Mouse (Mus musculus): Measurements from ENCODE around the gene Smarcb1. TPM values are rescaled to one million over a fixed set of nuclear protein-coding genes. Genes with fewer than 3 reads are reported as not detected.

The Smarcb1 gene
- polyA plus RNA-seq (2015; fragmentation: Illumina TruSeq; extraction: RNeasy Lipid Tissue Mini Kit (QIAGEN cat#74804); ENCODE audit: low read depth, low replicate concordance): 82.4 TPM

GRCm38 (mm10) chr10:75921026-75921725 is at the start of gene Smarcb1:
Gene Smarcb1 (minus strand): TSS chr10:75921617.

GRCm38 (mm10) chr10:75954381-75954811 is 33.0 kb upstream of the Smarcb1 start, which contains the start of gene Gm5134:
Gene Gm5134 (plus strand): TSS chr10:75954514.

GRCm38 (mm10) chr10:75942736-75943477 is 21.5 kb upstream of the Smarcb1 start, which contains the start of gene Vpreb3:
Gene Vpreb3 (plus strand): TSS chr10:75943057.

GRCm38 (mm10) chr10:75940520-75940919 is 19.1 kb upstream of the Smarcb1 start, which contains the start of gene Gm867:
Gene Gm867 (minus strand): TSS chr10:75940672.

GRCm38 (mm10) chr10:75935680-75936541 is 14.5 kb upstream of the Smarcb1 start, which contains the start of gene Mmp11:
Gene Mmp11 (minus strand): TSS chr10:75936496.

GRCm38 (mm10) chr10:75932891-75933290 is 11.5 kb upstream of the Smarcb1 start, which contains the start of gene Chchd10:
Gene Chchd10 (plus strand): TSS chr10:75933130.

GRCm38 (mm10) chr10:75893089-75893750 is 28.2 kb downstream of the Smarcb1 start, which contains the start of gene Derl3:
Gene Derl3 (plus strand): TSS chr10:75893413.

GRCm38 (mm10) chr10:75859786-75860470 is 61.5 kb downstream of the Smarcb1 start, which contains the start of gene Mif:
Gene Mif (minus strand): TSS chr10:75860240.

Other genes starting within 250 kb of the Smarcb1 start
- 29.4 TPM for gene Cabin1, start 157.3 kb downstream of the Smarcb1 start, polyA plus RNA-seq (2015; fragmentation: Illumina TruSeq; extraction: RNeasy Lipid Tissue Mini Kit (QIAGEN cat#74804); ENCODE audit: low read depth, low replicate concordance)
- 156 TPM for gene Ddt, start 148.2 kb downstream of the Smarcb1 start, polyA plus RNA-seq (2015; fragmentation: Illumina TruSeq; extraction: RNeasy Lipid Tissue Mini Kit (QIAGEN cat#74804); ENCODE audit: low read depth, low replicate concordance)
- not detected for gene Gm20441, start 140.7 kb downstream of the Smarcb1 start, polyA plus RNA-seq (2015; fragmentation: Illumina TruSeq; extraction: RNeasy Lipid Tissue Mini Kit (QIAGEN cat#74804); ENCODE audit: low read depth, low replicate concordance)
- gene Gstt3, start 140.2 kb downstream of the Smarcb1 start, polyA plus RNA-seq (2015; fragmentation: Illumina TruSeq; extraction: RNeasy Lipid Tissue Mini Kit (QIAGEN cat#74804); ENCODE audit: low read depth, low replicate concordance): 5.8 TPM
- 28.5 TPM for gene Gstt1, start 123.0 kb downstream of the Smarcb1 start, polyA plus RNA-seq (2015; fragmentation: Illumina TruSeq; extraction: RNeasy Lipid Tissue Mini Kit (QIAGEN cat#74804); ENCODE audit: low read depth, low replicate concordance)
- not detected for gene Gstt4, start 99.1 kb downstream of the Smarcb1 start, polyA plus RNA-seq (2015; fragmentation: Illumina TruSeq; extraction: RNeasy Lipid Tissue Mini Kit (QIAGEN cat#74804); ENCODE audit: low read depth, low replicate concordance)
- gene Gstt2, start 84.2 kb downstream of the Smarcb1 start, polyA plus RNA-seq (2015; fragmentation: Illumina TruSeq; extraction: RNeasy Lipid Tissue Mini Kit (QIAGEN cat#74804); ENCODE audit: low read depth, low replicate concordance): 4.0 TPM
- 528 TPM for gene Mif, start 61.4 kb downstream of the Smarcb1 start, polyA plus RNA-seq (2015; fragmentation: Illumina TruSeq; extraction: RNeasy Lipid Tissue Mini Kit (QIAGEN cat#74804); ENCODE audit: low read depth, low replicate concordance)
- 2.9 TPM for gene Derl3, start 28.2 kb downstream of the Smarcb1 start, polyA plus RNA-seq (2015; fragmentation: Illumina TruSeq; extraction: RNeasy Lipid Tissue Mini Kit (QIAGEN cat#74804); ENCODE audit: low read depth, low replicate concordance)
- gene Chchd10, start 11.5 kb upstream of the Smarcb1 start, polyA plus RNA-seq (2015; fragmentation: Illumina TruSeq; extraction: RNeasy Lipid Tissue Mini Kit (QIAGEN cat#74804); ENCODE audit: low read depth, low replicate concordance): 417 TPM
- gene Mmp11, start 14.9 kb upstream of the Smarcb1 start, polyA plus RNA-seq (2015; fragmentation: Illumina TruSeq; extraction: RNeasy Lipid Tissue Mini Kit (QIAGEN cat#74804); ENCODE audit: low read depth, low replicate concordance): 2.2 TPM
- 1.7 TPM for gene Gm867, start 19.1 kb upstream of the Smarcb1 start, polyA plus RNA-seq (2015; fragmentation: Illumina TruSeq; extraction: RNeasy Lipid Tissue Mini Kit (QIAGEN cat#74804); ENCODE audit: low read depth, low replicate concordance)
- gene Vpreb3, start 21.4 kb upstream of the Smarcb1 start, polyA plus RNA-seq (2015; fragmentation: Illumina TruSeq; extraction: RNeasy Lipid Tissue Mini Kit (QIAGEN cat#74804); ENCODE audit: low read depth, low replicate concordance): not detected
- gene Gm5134, start 32.9 kb upstream of the Smarcb1 start, polyA plus RNA-seq (2015; fragmentation: Illumina TruSeq; extraction: RNeasy Lipid Tissue Mini Kit (QIAGEN cat#74804); ENCODE audit: low read depth, low replicate concordance): not detected
- gene Zfp280b, start 111.0 kb upstream of the Smarcb1 start, polyA plus RNA-seq (2015; fragmentation: Illumina TruSeq; extraction: RNeasy Lipid Tissue Mini Kit (QIAGEN cat#74804); ENCODE audit: low read depth, low replicate concordance): 10.4 TPM
- gene Slc5a4b, start 189.3 kb upstream of the Smarcb1 start, polyA plus RNA-seq (2015; fragmentation: Illumina TruSeq; extraction: RNeasy Lipid Tissue Mini Kit (QIAGEN cat#74804); ENCODE audit: low read depth, low replicate concordance): not detected
- not detected for gene Slc5a4a, start 225.8 kb upstream of the Smarcb1 start, polyA plus RNA-seq (2015; fragmentation: Illumina TruSeq; extraction: RNeasy Lipid Tissue Mini Kit (QIAGEN cat#74804); ENCODE audit: low read depth, low replicate concordance)